Mouse (Mus musculus) hindbrain, embryonic 13.5 days (tissue): ENCODE results near the gene Exosc8. TPM values are rescaled to one million over a fixed set of nuclear protein-coding genes. Genes with fewer than 3 reads are reported as not detected.
"Not testable (repeated sequence)": the region's sequence is repeated elsewhere in the genome, so short reads cannot be mapped to it uniquely, and the experiment has no call there.

Experiments
- ATAC-seq: fragments of 200-750 bp; cut with Nextera tagmentation; 2 replicates; pipeline ENCODE4 v1.8.0; 2017; ENCODE audit warnings: moderate TSS enrichment; ENCODE audit not compliant: low FRiP score
- H3K27ac ChIP-seq: fragments of 300-500 bp; sonication (generic); 2 replicates; pipeline ENCODE4 v1.5.1; 2015; ENCODE audit warnings: inconsistent platforms, mild to moderate bottlenecking, moderate library complexity
- H3K27me3 ChIP-seq: fragments of 300-500 bp; sonication (generic); 2 replicates; pipeline ENCODE4 v1.6.1; 2015; ENCODE audit warnings: mild to moderate bottlenecking, inconsistent platforms
- H3K36me3 ChIP-seq: fragments of 300-500 bp; sonication (generic); 2 replicates; pipeline ENCODE4 v1.6.1; 2015; ENCODE audit warnings: mild to moderate bottlenecking, inconsistent platforms
- H3K4me1 ChIP-seq: fragments of 300-500 bp; sonication (generic); replicated peaks from 2 replicates; pipeline ENCODE4 v1.6.1; 2015; ENCODE audit warnings: inconsistent platforms
- H3K4me2 ChIP-seq: fragments of 300-500 bp; sonication (generic); 2 replicates; pipeline ENCODE4 v1.6.1; 2015; ENCODE audit warnings: inconsistent platforms, mild to moderate bottlenecking, moderate library complexity
- H3K4me3 ChIP-seq: fragments of 300-500 bp; sonication (generic); 2 replicates; pipeline ENCODE4 v1.5.1; 2015; ENCODE audit warnings: mild to moderate bottlenecking, inconsistent platforms
- H3K9ac ChIP-seq: fragments of 300-500 bp; sonication (generic); 2 replicates; pipeline ENCODE4 v1.6.1; 2015; ENCODE audit warnings: mild to moderate bottlenecking, inconsistent platforms
- H3K9me3 ChIP-seq: fragments of 300-500 bp; sonication (generic); 2 replicates; pipeline ENCODE4 v1.6.1; 2016; ENCODE audit warnings: inconsistent platforms
- WGBS: fragments of 180-500 bp; shearing (Covaris S2); methylation state at CpG from one replicate; pipeline ENCODE4 v1.1.7; 2015; 5-methylcytosine and 5-hydroxymethylcytosine counted together
- polyA plus RNA-seq: library from polyadenylated mRNA; unstranded; fragments of >200 nt; fragmentation: Nextera tagmentation; extraction: Ambion mirVana; gene quantifications from 2 replicates; pipeline ENCODE4 v1.2.1, GENCODE M21; 2015

The Exosc8 gene
- polyA plus RNA-seq, 1 experiment from 2014 or later, result 80.1 TPM

DNA sequence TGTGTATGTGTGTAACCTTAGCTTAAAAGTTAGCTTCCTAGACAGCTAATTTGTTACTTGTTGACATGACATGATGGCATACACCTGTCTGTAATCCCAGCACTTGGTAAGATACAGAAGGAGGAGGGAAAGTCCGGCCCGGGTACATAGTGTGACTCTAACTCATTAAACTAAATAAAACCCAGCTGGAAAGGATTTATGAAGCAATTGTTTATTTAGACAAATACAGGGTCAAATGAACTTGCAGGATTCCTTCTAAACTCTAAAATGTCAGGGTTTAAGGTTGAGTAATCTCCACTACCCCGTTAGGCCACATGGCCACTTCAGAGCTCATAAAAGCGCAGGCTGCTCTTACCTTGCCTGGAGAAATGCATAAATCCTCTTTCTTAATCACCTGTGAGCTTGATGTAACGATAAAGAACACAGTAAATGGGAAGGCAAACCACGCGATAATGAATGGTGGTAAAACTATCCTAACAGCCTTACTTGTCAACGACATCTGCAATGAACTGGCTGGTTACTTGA lies 3.5 kb downstream of the Exosc8 start:
- H3K9me3 ChIP-seq, result no peaks in the 10 kb centered on the region
- 91% methylated on average over 8 of the region's 8 CpGs for WGBS
- H3K4me2 ChIP-seq, result no peak overlapping the region
- H3K4me1 ChIP-seq, result peaks cover 22% of the 10 kb centered on the region
- no peak overlapping the region for H3K9ac ChIP-seq
- H3K36me3 ChIP-seq, result peaks cover 57% of the 10 kb centered on the region
- no peak for ATAC-seq
- no peaks in the 10 kb centered on the region for H3K27me3 ChIP-seq
- no peak overlapping the region for H3K27ac ChIP-seq
- no peak overlapping the region for H3K4me3 ChIP-seq

DNA sequence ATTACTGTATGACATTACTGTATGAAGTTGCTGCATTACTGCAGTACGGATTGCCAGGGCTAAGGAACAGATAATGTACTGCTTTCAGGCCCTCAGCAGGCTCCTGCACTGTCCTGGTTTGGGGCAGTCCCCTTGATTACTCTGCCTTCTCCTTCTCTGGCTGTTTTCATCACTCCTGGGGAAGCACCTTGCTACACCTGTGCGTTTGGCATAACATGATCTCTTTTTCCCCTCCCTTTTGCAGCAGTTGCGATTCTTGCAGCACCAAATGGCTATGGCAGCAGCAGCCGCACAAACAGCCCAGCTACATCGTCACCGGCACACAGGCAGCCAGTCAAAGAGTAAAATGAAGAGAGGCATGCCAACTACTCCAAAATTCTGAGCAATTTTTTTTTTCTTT lies 7.1 kb downstream of the Exosc8 start:
- H3K27ac ChIP-seq, result no peak overlapping the region
- no peaks in the 10 kb centered on the region for H3K27me3 ChIP-seq
- WGBS, result 94% methylated on average over 6 of the region's 6 CpGs
- H3K36me3 ChIP-seq, result peaks cover 73% of the 10 kb centered on the region
- no peak overlapping the region for H3K4me3 ChIP-seq
- no peak overlapping the region for H3K9ac ChIP-seq
- no peak for ATAC-seq
- H3K4me1 ChIP-seq, result peaks cover 5% of the 10 kb centered on the region; the same call in 1 of the 2 replicates
- no peak overlapping the region for H3K4me2 ChIP-seq
- H3K9me3 ChIP-seq, result no peaks in the 10 kb centered on the region

- Histone ChIP-seq H3K36me3 (peaks cover 75% of the 10 kb centered on the region), H3K9me3 (no peaks in the 10 kb centered on the region), H3K4me2 (no peak overlapping the region), H3K4me1 (no peaks in the 10 kb centered on the region), H3K27me3 (no peaks in the 10 kb centered on the region), H3K4me3 (no peak overlapping the region), H3K9ac (no peak overlapping the region), H3K27ac (no peak overlapping the region)
- WGBS, result 98% methylated on average over 2 of the region's 2 CpGs
- no peak for ATAC-seq
These were observed 7.6 kb downstream of the Exosc8 start for GRCm38 (mm10) chr3:54727588-54727987.

DNA sequence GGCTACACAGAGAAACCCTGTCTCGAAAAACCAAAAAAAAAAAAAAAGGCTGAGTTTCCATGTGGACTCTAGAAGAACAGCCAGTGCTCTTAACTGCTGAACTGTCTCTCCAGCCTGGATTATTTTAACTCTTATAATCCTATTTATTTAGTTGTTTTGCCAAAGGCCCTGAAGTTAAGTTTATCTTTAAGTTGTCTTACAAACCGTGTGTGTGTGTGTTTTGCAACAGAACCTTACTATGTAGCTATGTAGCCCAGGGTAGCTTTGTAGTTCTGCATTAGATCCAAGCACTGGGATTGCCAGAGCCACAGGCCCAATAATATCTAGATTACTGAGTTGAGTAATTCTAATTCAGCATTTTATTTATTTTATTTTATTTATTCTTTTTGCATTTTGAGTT lies 9.8 kb downstream of the Exosc8 start:
- Histone ChIP-seq H3K4me2 (no peak overlapping the region), H3K27ac (no peak overlapping the region), H3K9ac (no peak overlapping the region), H3K9me3 (no peaks in the 10 kb centered on the region), H3K36me3 (peaks cover 79% of the 10 kb centered on the region), H3K4me3 (no peak overlapping the region), H3K4me1 (no peaks in the 10 kb centered on the region), H3K27me3 (no peaks in the 10 kb centered on the region)
- 93% methylated on average over 2 of the region's 2 CpGs for WGBS
- ATAC-seq, result no peak

GRCm38 (mm10) chr3:54723741-54724500 lies 11.3 kb downstream of the Exosc8 start:
- Histone ChIP-seq H3K4me3 (no peak overlapping the region), H3K27ac (no peak overlapping the region), H3K36me3 (peaks cover 69% of the 10 kb centered on the region), H3K4me2 (no peak overlapping the region), H3K9ac (no peak overlapping the region), H3K9me3 (no peaks in the 10 kb centered on the region), H3K4me1 (no peaks in the 10 kb centered on the region), H3K27me3 (no peaks in the 10 kb centered on the region)
- 80% methylated on average over 10 of the region's 10 CpGs for WGBS
- no peak for ATAC-seq

DNA sequence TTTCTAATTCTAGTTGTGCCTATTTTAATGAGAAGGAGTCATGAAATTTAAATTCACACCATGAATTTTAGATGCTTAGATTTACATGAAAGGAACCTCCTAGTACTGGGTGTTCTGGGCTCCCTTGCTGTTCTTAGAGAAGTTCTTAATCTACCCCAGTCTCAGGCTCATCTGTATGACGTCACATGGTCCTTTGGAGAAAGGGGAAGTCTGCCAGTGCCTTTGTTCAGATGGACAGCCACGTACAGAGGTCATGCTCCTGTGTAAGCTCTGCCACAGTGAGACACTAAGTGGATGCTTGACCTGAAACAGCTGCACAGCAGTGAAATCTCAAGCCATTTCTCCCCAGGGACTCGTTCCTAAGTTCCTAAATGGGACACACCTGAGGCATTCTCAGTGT lies 16.2 kb downstream of the Exosc8 start:
- Histone ChIP-seq H3K9me3 (no peaks in the 10 kb centered on the region), H3K27me3 (no peaks in the 10 kb centered on the region), H3K9ac (no peak overlapping the region), H3K27ac (no peak overlapping the region), H3K4me1 (no peaks in the 10 kb centered on the region), H3K36me3 (peaks cover 79% of the 10 kb centered on the region), H3K4me3 (no peak overlapping the region), H3K4me2 (no peak overlapping the region)
- WGBS, result 51% methylated on average over 3 of the region's 3 CpGs
- ATAC-seq, result no peak

DNA sequence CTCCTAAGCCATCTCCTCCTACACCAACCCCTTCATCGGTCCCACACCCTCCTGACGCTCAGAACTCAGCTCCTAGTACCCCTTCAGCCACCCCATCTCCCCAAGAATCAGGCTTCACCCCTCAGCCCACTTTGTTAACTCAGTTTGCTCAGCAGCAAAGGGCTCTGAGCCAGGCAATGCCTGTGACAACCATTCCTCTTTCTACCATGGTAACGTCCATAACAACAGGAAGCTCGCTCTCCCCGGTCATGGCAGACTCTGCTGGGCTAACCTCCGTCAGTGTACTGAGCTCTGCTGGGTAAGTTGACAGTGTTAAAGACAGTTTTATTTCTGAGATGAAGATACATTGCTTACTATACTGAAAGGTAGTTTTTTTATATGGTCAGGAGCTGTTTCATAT lies 17.8 kb downstream of the Exosc8 start:
- no peak overlapping the region for H3K27ac ChIP-seq
- H3K36me3 ChIP-seq, result peaks cover 71% of the 10 kb centered on the region
- H3K4me1 ChIP-seq, result no peaks in the 10 kb centered on the region
- no peak overlapping the region for H3K4me3 ChIP-seq
- H3K27me3 ChIP-seq, result no peaks in the 10 kb centered on the region
- no peak for ATAC-seq
- WGBS, result 74% methylated on average over 6 of the region's 6 CpGs
- no peak overlapping the region for H3K4me2 ChIP-seq
- no peak overlapping the region for H3K9ac ChIP-seq
- no peaks in the 10 kb centered on the region for H3K9me3 ChIP-seq

DNA sequence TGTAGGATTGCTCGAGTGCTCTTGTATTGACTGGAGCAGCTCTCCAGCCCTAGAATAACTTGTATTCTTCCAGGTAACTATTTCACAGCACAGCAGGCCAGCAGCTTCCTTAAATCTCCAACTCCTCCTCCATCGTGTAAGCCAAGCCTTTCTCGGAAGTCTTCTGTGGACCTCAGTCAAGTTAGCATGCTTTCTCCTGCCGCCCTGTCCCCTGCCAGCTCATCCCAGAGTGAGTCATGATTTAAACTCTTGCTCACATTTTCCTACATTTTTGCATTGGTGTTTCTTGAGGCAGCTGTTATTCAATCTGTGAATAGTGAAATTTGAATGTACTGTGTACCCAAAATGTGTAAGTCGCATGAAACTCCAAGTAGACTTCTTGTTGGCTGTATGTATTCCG lies 19.7 kb downstream of the Exosc8 start:
- Histone ChIP-seq H3K27ac (no peak overlapping the region), H3K27me3 (no peaks in the 10 kb centered on the region), H3K4me3 (no peak overlapping the region), H3K4me2 (no peak overlapping the region), H3K9ac (no peak overlapping the region), H3K36me3 (peaks cover 69% of the 10 kb centered on the region), H3K9me3 (no peaks in the 10 kb centered on the region), H3K4me1 (no peaks in the 10 kb centered on the region)
- ATAC-seq, result no peak
- WGBS, result 94% methylated on average over 6 of the region's 6 CpGs

DNA sequence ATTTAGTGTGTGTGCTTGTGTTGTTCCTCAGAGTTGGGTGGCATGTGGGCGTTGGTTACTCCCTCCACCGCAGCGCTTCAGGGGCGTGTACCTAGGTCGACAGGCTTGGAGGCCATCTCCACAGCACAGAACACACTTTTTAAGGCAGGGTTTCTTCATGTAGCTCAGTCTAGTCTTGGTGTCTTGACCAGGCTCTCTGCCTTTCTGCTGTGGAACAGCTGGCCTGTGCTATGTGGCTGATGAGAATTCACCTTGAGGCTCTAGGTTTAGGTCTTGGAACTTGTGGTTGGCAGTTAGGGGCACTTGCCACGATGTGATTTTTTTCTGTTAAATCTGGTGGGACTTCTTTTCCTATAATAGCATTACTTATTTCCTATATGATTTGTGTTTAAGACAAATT lies 20.9 kb downstream of the Exosc8 start, which contains the start of gene Gm21958:
Gm21958 (minus strand) TSS at position 101 of the 400 bp plus-strand sequence.
- 92% methylated on average over 6 of the region's 6 CpGs for WGBS
- Histone ChIP-seq H3K9ac (no peak within 1 kb of the TSS), H3K9me3 (no peaks in the 10 kb centered on the region), H3K4me1 (no peaks in the 10 kb centered on the region), H3K27ac (no peak within 1 kb of the TSS), H3K36me3 (peaks cover 78% of the 10 kb centered on the region), H3K27me3 (no peaks in the 10 kb centered on the region), H3K4me3 (no peak within 1 kb of the TSS), H3K4me2 (no peak within 1 kb of the TSS)
- ATAC-seq, result no peak

- H3K27ac ChIP-seq, result no peak overlapping the region
- peaks cover 78% of the 10 kb centered on the region for H3K36me3 ChIP-seq
- ATAC-seq, result no peak
- no peak overlapping the region for H3K4me2 ChIP-seq
- WGBS, result 90% methylated on average over 9 of the region's 9 CpGs
- no peak overlapping the region for H3K4me3 ChIP-seq
- no peak overlapping the region for H3K9ac ChIP-seq
- H3K9me3 ChIP-seq, result no peaks in the 10 kb centered on the region
- no peaks in the 10 kb centered on the region for H3K4me1 ChIP-seq
- no peaks in the 10 kb centered on the region for H3K27me3 ChIP-seq
These were observed 26.2 kb downstream of the Exosc8 start for GRCm38 (mm10) chr3:54708972-54709371.

DNA sequence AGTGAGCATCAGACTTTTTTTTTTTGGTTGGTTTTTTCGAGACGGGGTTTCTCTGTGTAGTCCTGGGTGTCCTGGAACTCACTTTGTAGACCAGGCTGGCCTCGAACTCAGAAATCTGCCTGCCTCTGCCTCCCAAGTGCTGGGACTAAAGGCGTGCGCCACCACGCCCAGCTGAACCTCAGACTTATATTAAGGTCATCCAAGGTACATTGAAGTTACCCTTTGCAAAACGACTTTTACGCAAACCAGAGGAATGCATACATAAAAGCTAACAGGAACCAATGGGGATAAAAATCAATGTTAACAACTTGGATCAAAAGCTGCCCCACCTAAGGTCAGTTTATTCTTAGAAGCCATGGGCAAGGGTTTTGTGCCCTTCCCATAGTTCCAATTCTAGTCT lies 31.1 kb downstream of the Exosc8 start:
- H3K36me3 ChIP-seq, result peaks cover 75% of the 10 kb centered on the region
- not testable (repeated sequence) for H3K4me3 ChIP-seq, H3K9me3 ChIP-seq, H3K9ac ChIP-seq, H3K27ac ChIP-seq, H3K27me3 ChIP-seq, H3K4me2 ChIP-seq, H3K4me1 ChIP-seq, ATAC-seq
- WGBS, result 97% methylated on average over 8 of the region's 8 CpGs

DNA sequence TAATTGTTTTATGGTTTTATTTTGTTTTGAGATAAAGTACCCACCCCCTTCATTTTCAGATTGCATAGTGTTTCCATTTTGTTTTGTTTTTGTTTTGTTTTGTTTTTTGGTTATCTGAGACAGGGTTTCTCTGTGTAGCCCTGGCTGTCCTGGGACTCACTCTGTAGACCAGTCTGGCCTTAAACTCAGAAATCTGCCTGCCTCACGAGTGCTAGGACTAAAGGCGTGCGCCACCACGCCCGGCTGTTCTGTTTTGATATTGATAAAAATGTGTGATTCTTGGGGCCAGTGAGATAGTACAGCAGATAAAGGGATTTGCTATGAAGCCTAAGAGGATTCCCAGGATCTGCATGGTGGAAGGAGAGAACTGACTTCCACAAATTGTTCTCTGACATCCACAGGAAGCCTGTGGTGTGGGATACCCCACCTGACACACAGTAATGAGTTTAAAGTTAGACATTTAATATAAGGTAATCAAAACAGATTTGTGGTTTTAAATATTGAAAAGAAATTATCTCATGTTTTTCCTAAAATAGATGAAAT lies 35.4 kb downstream of the Exosc8 start:
- Histone ChIP-seq H3K27me3 (no peaks in the 10 kb centered on the region), H3K4me1 (no peaks in the 10 kb centered on the region), H3K9me3 (no peaks in the 10 kb centered on the region), H3K36me3 (peaks cover 77% of the 10 kb centered on the region), H3K4me2 (no peak overlapping the region), H3K9ac (no peak overlapping the region), H3K4me3 (no peak overlapping the region), H3K27ac (no peak overlapping the region)
- no peak for ATAC-seq
- WGBS, result 95% methylated on average over 5 of the region's 5 CpGs

DNA sequence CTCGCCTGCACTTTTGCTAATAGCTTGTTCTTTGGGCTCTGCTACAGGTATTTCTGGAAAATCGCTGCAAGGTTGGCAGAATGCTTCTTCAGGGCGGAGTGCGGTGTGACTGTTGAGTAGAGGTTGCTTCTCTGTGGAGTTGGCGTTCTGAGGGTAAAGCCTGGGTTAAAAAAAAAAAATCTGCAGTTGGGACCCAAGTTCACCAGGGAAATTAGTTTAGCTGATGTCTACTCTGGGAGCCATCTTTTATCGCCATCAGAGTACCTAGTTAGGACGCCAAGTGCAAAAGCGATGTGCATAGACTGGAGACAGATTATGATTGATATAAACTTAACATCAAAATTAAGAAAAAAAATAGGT lies 42.2 kb downstream of the Exosc8 start:
- WGBS, result 1% methylated on average over 8 of the region's 8 CpGs

More for the DNA sequence above, 42.2 kb downstream of the Exosc8 start:
- Histone ChIP-seq H3K4me2 (peak overlapping the region; percentile 59), H3K27ac (peak overlapping the region; percentile 82), H3K27me3 (0 out of 2 replicates have a peak, but pooled peaks cover 3% of the 10 kb centered on the region), H3K4me1 (peaks cover 10% of the 10 kb centered on the region), H3K9me3 (no peaks in the 10 kb centered on the region), H3K36me3 (peaks cover 26% of the 10 kb centered on the region), H3K9ac (peak overlapping the region; percentile 75), H3K4me3 (peak overlapping the region; percentile 70)
- peak; percentile 9; the same call in 1 of the 2 replicates for ATAC-seq
